Mouse (Mus musculus): Measurements from ENCODE around the gene Ttc28. TPM values are rescaled to one million over a fixed set of nuclear protein-coding genes. Genes with fewer than 3 reads are reported as not detected.

The Ttc28 gene
- total RNA-seq, 1 experiment: 5.8 TPM

- no peak for TF ChIP-seq CHD2 (IDR thresholded peaks at IDR 0.05; ENCODE audit: low read depth, low read length)
- TF ChIP-seq ZC3H11A (IDR thresholded peaks at IDR 0.05; ENCODE audit: borderline replicate concordance, low read depth, low read length): no peak
- no peak for TF ChIP-seq ZNF384 (IDR thresholded peaks at IDR 0.05; ENCODE audit: low read depth, low read length)
- TF ChIP-seq MAFK (IDR thresholded peaks at IDR 0.05; ENCODE audit: insufficient read depth, low read depth, low read length): no peak
- Histone ChIP-seq H3K9me3 (ENCODE audit: control insufficient read depth, insufficient read depth, low read depth, low read length) (no peaks in the 10 kb centered on the region), H3K27ac (ENCODE audit: insufficient read depth, low read depth, low read length, poor library complexity, severe bottlenecking) (no peak overlapping the region), H3K4me3 (ENCODE audit: insufficient read depth in 1 of 2, low read depth in 1 of 2, low read length in 2 of 2, poor library complexity in 1 of 2, severe bottlenecking in 1 of 2) (peak overlapping the region in 1 of 2 experiments; percentile 42; a peak in 1 of 4 replicates), H3K4me1 (ENCODE audit: control insufficient read depth in 2 of 2, insufficient read depth in 2 of 2, low read length in 2 of 2, poor library complexity in 1 of 2) (peaks cover 0 to under 1% of the 10 kb centered on the region in 2 experiments; a peak in 2 of 4 replicates), H3K9ac (ENCODE audit: insufficient read depth, low read depth, low read length, poor library complexity, severe bottlenecking) (no peak overlapping the region), H3K36me3 (ENCODE audit: control insufficient read depth, insufficient read depth, low read length, poor library complexity, severe bottlenecking) (no peaks in the 10 kb centered on the region)
- in situ Hi-C loops (cut with MboI; ENCODE audit: low sequenced_read_pairs in 2 of 2, unreplicated experiment in 2 of 2): no loop called here
- no peak for DNase-seq (ENCODE audit: low read depth, low spot score)
Measured at GRCm38 (mm10) chr5:111217447-111218110, 338.0 kb downstream of the Ttc28 start.

DNA sequence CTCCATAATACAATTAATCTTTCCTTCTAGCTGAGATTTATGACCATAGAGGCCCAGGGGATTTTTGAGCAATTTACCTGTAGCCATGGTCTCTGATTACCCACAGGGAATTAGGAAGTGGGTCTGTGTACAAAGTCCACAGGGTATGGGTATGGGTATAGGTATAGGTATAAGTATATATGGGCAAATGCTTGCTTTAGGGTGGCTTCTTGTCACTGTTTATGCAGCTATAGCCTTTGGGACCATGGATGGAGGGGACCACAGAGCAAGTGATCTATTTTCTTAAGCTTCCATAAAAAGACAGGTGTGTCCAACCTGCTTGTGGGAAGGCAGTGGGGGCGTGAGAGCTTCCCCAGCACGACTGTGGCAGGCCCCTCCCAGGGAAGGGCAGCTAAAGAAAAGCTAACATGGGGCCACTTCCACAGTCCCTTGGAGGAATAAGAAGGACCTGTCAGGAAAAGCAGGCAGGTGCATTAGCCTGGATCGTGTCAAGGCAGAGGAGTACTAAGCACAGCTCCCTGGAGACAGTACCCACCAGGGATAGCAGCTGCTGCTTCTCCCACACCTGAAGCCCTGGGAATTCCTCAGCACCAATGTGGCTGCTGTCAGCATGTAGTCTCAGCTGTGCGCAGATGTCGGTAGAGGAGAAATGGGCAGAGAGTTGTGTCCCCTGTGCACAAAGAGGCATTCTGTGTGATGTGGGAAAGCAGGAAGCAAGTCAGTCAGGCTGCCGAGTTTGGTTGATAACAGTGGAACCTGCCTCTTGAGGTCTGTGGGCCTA lies 338.7 kb downstream of the Ttc28 start:
- Histone ChIP-seq H3K9me3 (ENCODE audit: control insufficient read depth, insufficient read depth, low read depth, low read length) (no peaks in the 10 kb centered on the region), H3K36me3 (ENCODE audit: control insufficient read depth, insufficient read depth, low read length, poor library complexity, severe bottlenecking) (no peaks in the 10 kb centered on the region), H3K9ac (ENCODE audit: insufficient read depth, low read depth, low read length, poor library complexity, severe bottlenecking) (no peak overlapping the region), H3K27ac (ENCODE audit: insufficient read depth, low read depth, low read length, poor library complexity, severe bottlenecking) (no peak overlapping the region), H3K4me1 (ENCODE audit: control insufficient read depth in 2 of 2, insufficient read depth in 2 of 2, low read length in 2 of 2, poor library complexity in 1 of 2) (peaks cover 0 to 4% of the 10 kb centered on the region in 2 experiments; a peak in 3 of 4 replicates), H3K4me3 (ENCODE audit: insufficient read depth in 1 of 2, low read depth in 1 of 2, low read length in 2 of 2, poor library complexity in 1 of 2, severe bottlenecking in 1 of 2) (no peak overlapping the region)
- in situ Hi-C loops (cut with MboI; ENCODE audit: low sequenced_read_pairs in 2 of 2, unreplicated experiment in 2 of 2): no loop called here
- DNase-seq (ENCODE audit: low read depth, low spot score): no peak
- no peak for TF ChIP-seq ZC3H11A (IDR thresholded peaks at IDR 0.05; ENCODE audit: borderline replicate concordance, low read depth, low read length)
- TF ChIP-seq MAFK (IDR thresholded peaks at IDR 0.05; ENCODE audit: insufficient read depth, low read depth, low read length): no peak
- no peak for TF ChIP-seq HCFC1 (IDR thresholded peaks at IDR 0.05; ENCODE audit: borderline replicate concordance, insufficient read depth, low read length)
- no peak for TF ChIP-seq CHD2 (IDR thresholded peaks at IDR 0.05; ENCODE audit: low read depth, low read length)
- no peak for TF ChIP-seq ZNF384 (IDR thresholded peaks at IDR 0.05; ENCODE audit: low read depth, low read length)

DNA sequence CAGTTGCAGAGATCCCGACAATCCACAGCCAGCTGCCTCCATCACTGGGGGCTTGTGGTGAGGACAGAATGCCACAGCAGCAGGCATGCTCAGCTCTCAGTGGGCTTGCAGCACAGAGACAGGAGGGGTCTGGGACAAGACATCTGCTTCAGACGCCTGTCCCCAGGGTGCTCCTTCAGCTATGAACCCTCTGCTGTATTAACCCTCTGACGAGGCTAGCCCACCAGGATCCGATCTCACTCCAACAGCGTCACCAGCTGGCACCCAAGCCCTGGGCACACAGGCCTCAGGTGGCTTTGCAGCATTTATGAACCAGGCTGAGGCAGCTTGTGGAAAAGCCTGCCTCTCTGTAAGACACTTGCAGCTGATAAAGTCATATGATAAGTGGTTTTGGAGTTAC lies 339.4 kb downstream of the Ttc28 start:
- Histone ChIP-seq H3K9me3 (ENCODE audit: control insufficient read depth, insufficient read depth, low read depth, low read length) (no peaks in the 10 kb centered on the region), H3K9ac (ENCODE audit: insufficient read depth, low read depth, low read length, poor library complexity, severe bottlenecking) (no peak overlapping the region), H3K27ac (ENCODE audit: insufficient read depth, low read depth, low read length, poor library complexity, severe bottlenecking) (no peak overlapping the region), H3K4me1 (ENCODE audit: control insufficient read depth in 2 of 2, insufficient read depth in 2 of 2, low read length in 2 of 2, poor library complexity in 1 of 2) (peaks cover 0 to 4% of the 10 kb centered on the region in 2 experiments; a peak in 3 of 4 replicates), H3K4me3 (ENCODE audit: insufficient read depth in 1 of 2, low read depth in 1 of 2, low read length in 2 of 2, poor library complexity in 1 of 2, severe bottlenecking in 1 of 2) (no peak overlapping the region), H3K36me3 (ENCODE audit: control insufficient read depth, insufficient read depth, low read length, poor library complexity, severe bottlenecking) (no peaks in the 10 kb centered on the region)
- no peak for DNase-seq (ENCODE audit: low read depth, low spot score)
- TF ChIP-seq HCFC1 (IDR thresholded peaks at IDR 0.05; ENCODE audit: borderline replicate concordance, insufficient read depth, low read length) (no peak), ZC3H11A (IDR thresholded peaks at IDR 0.05; ENCODE audit: borderline replicate concordance, low read depth, low read length) (no peak), MAFK (IDR thresholded peaks at IDR 0.05; ENCODE audit: insufficient read depth, low read depth, low read length) (no peak), CHD2 (IDR thresholded peaks at IDR 0.05; ENCODE audit: low read depth, low read length) (no peak), ZNF384 (IDR thresholded peaks at IDR 0.05; ENCODE audit: low read depth, low read length) (no peak)
- in situ Hi-C loops (cut with MboI; ENCODE audit: low sequenced_read_pairs in 2 of 2, unreplicated experiment in 2 of 2): no loop called here

DNA sequence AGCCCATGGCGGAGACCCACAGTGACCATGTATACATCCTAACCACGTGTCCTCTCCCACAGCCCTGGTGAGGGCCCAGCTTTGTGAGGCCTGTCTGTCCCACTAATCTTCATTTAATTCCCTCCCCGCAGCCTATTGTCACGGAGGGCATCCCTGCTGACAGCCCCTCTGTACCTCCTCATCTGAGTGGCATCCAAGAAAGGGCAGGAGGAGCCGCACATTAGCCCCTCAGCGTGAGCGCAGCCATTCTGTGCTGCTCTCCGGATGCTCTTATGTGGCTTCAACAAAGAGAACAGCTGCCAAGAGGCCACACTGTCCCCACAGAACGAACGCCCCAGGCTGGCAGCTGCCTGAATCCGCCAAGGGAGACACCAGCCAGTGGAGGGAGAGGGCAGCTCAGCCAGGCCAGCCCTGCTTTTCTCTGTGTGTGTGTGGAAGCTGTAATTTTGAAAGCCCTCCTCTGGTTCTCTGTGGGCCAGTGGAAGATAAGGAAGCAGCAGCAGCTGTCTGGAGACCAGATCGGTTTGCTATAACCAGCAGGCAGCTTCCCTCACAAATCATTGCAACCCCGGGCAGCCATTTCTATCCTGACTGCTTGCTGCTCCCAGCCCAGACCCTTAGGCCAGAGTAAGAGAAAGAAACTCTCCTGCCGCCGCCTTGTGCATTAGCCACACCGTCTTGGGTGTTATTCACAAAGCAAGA lies 341.2 kb downstream of the Ttc28 start:
- Histone ChIP-seq H3K4me3 (ENCODE audit: insufficient read depth in 1 of 2, low read depth in 1 of 2, low read length in 2 of 2, poor library complexity in 1 of 2, severe bottlenecking in 1 of 2) (no peak overlapping the region), H3K27ac (ENCODE audit: insufficient read depth, low read depth, low read length, poor library complexity, severe bottlenecking) (no peak overlapping the region), H3K9me3 (ENCODE audit: control insufficient read depth, insufficient read depth, low read depth, low read length) (no peaks in the 10 kb centered on the region), H3K9ac (ENCODE audit: insufficient read depth, low read depth, low read length, poor library complexity, severe bottlenecking) (no peak overlapping the region; the same call in 1 of the 2 replicates), H3K4me1 (ENCODE audit: control insufficient read depth in 2 of 2, insufficient read depth in 2 of 2, low read length in 2 of 2, poor library complexity in 1 of 2) (peaks cover 0 to 4% of the 10 kb centered on the region in 2 experiments; a peak in 3 of 4 replicates), H3K36me3 (ENCODE audit: control insufficient read depth, insufficient read depth, low read length, poor library complexity, severe bottlenecking) (no peaks in the 10 kb centered on the region)
- in situ Hi-C loops (cut with MboI; ENCODE audit: low sequenced_read_pairs in 2 of 2, unreplicated experiment in 2 of 2): no loop called here
- DNase-seq (ENCODE audit: low read depth, low spot score): no peak
- no peak for TF ChIP-seq MAFK (IDR thresholded peaks at IDR 0.05; ENCODE audit: insufficient read depth, low read depth, low read length)
- no peak for TF ChIP-seq HCFC1 (IDR thresholded peaks at IDR 0.05; ENCODE audit: borderline replicate concordance, insufficient read depth, low read length)
- no peak for TF ChIP-seq CHD2 (IDR thresholded peaks at IDR 0.05; ENCODE audit: low read depth, low read length)
- TF ChIP-seq ZNF384 (IDR thresholded peaks at IDR 0.05; ENCODE audit: low read depth, low read length): no peak
- no peak for TF ChIP-seq ZC3H11A (IDR thresholded peaks at IDR 0.05; ENCODE audit: borderline replicate concordance, low read depth, low read length)
